Mouse (Mus musculus) embryonic fibroblast, embryonic 13.5 days (primary cell): Measurements from ENCODE around the gene Gnpat. TPM values are rescaled to one million over a fixed set of nuclear protein-coding genes. Genes with fewer than 3 reads are reported as not detected.

Experiments used
- H3K27ac ChIP-seq: 2 replicates; pipeline ENCODE4 v1.5.1; 2012; ENCODE audit warnings: low read length, control low read depth, inconsistent platforms; ENCODE audit not compliant: insufficient read depth
- H3K4me1 ChIP-seq: 2 replicates; pipeline ENCODE4 v1.6.1; 2011; ENCODE audit warnings: low read length; ENCODE audit not compliant: control insufficient read depth, insufficient read depth
- H3K4me3 ChIP-seq: 2 replicates; pipeline ENCODE4 v1.5.1; 2011; ENCODE audit warnings: mild to moderate bottlenecking, control low read depth, low read length; ENCODE audit not compliant: insufficient read depth
- CTCF ChIP-seq: IDR thresholded peaks from 2 replicates; pipeline ENCODE4 v1.5.1; 2011; ENCODE audit warnings: mild to moderate bottlenecking, control low read depth, low read length, moderate library complexity, borderline replicate concordance; ENCODE audit not compliant: insufficient read depth
- POLR2A ChIP-seq: IDR thresholded peaks from 2 replicates; pipeline ENCODE4 v1.6.1; 2011; ENCODE audit warnings: low read depth, mild to moderate bottlenecking, control low read depth, low read length, moderate library complexity
- polyA plus RNA-seq: library from polyadenylated mRNA; stranded (reverse); fragments of >200 nt; gene quantifications from 2 replicates; pipeline ENCODE4 v1.2.4, GENCODE M21; 2011; ENCODE audit warnings: low read depth; ENCODE audit not compliant: missing spikeins, insufficient read length

Gene Gnpat
- polyA plus RNA-seq, 1 experiment: 62.2 TPM

- Histone ChIP-seq H3K4me1 (no peaks in the 10 kb centered on the region; the same call in 1 of the 2 replicates), H3K27ac (no peak overlapping the region), H3K4me3 (no peak overlapping the region)
- TF ChIP-seq POLR2A (no peak), CTCF (no peak)
Observed at GRCm38 (mm10) chr8:124869708-124870107, 6.9 kb downstream of the Gnpat start.

- H3K27ac ChIP-seq: no peak overlapping the region
- H3K4me3 ChIP-seq: no peak overlapping the region
- no peaks in the 10 kb centered on the region; the same call in 1 of the 2 replicates for H3K4me1 ChIP-seq
- TF ChIP-seq POLR2A (no peak), CTCF (no peak)
Observed at GRCm38 (mm10) chr8:124871474-124871873, 8.6 kb downstream of the Gnpat start.

- Histone ChIP-seq H3K27ac (no peak overlapping the region), H3K4me3 (no peak overlapping the region), H3K4me1 (no peaks in the 10 kb centered on the region)
- TF ChIP-seq POLR2A (no peak), CTCF (no peak)
Observed at GRCm38 (mm10) chr8:124872081-124872480, 9.2 kb downstream of the Gnpat start.

- Histone ChIP-seq H3K27ac (no peak overlapping the region), H3K4me1 (no peaks in the 10 kb centered on the region)
- no peak for TF ChIP-seq POLR2A
- no peak for TF ChIP-seq CTCF
Observed at GRCm38 (mm10) chr8:124872690-124873089, 9.9 kb downstream of the Gnpat start.

GRCm38 (mm10) chr8:124878141-124878540, 15.3 kb downstream of the Gnpat start:
- Histone ChIP-seq H3K4me1 (no peaks in the 10 kb centered on the region), H3K27ac (no peak overlapping the region), H3K4me3 (no peak overlapping the region)
- TF ChIP-seq CTCF (no peak), POLR2A (no peak)

More at GRCm38 (mm10) chr8:124872690-124873089, 9.9 kb downstream of the Gnpat start:
- no peak overlapping the region for H3K4me3 ChIP-seq

- TF ChIP-seq POLR2A (no peak), CTCF (no peak)
- no peak overlapping the region for H3K4me3 ChIP-seq
- no peak overlapping the region for H3K27ac ChIP-seq
- H3K4me1 ChIP-seq: no peaks in the 10 kb centered on the region
Observed at GRCm38 (mm10) chr8:124878946-124879526, 16.2 kb downstream of the Gnpat start.

GRCm38 (mm10) chr8:124888385-124888784, 25.6 kb downstream of the Gnpat start:
- H3K4me3 ChIP-seq: no peak overlapping the region
- H3K4me1 ChIP-seq: 0 out of 2 replicates have a peak, but pooled peaks cover 2% of the 10 kb centered on the region
- TF ChIP-seq CTCF: no peak
- no peak for TF ChIP-seq POLR2A
- H3K27ac ChIP-seq: no peak overlapping the region

GRCm38 (mm10) chr8:124892596-124892995, 29.8 kb downstream of the Gnpat start:
- Histone ChIP-seq H3K4me3 (no peak overlapping the region), H3K27ac (no peak overlapping the region), H3K4me1 (peaks cover 12% of the 10 kb centered on the region; the same call in 1 of the 2 replicates)
- TF ChIP-seq CTCF: no peak
- TF ChIP-seq POLR2A: no peak

GRCm38 (mm10) chr8:124896010-124896631, 33.3 kb downstream of the Gnpat start:
- peak overlapping the region; percentile 70 for H3K4me3 ChIP-seq
- no peak overlapping the region for H3K27ac ChIP-seq

GRCm38 (mm10) chr8:124896632-124897385, 34.0 kb downstream of the Gnpat start:
- Histone ChIP-seq H3K4me1 (peaks cover 12% of the 10 kb centered on the region; the same call in 1 of the 2 replicates), H3K4me3 (peak overlapping the region; percentile 70), H3K27ac (peak overlapping the region; percentile 30; the same call in 1 of the 2 replicates)
- peak; percentile 76; the same call in 1 of the 2 replicates for TF ChIP-seq CTCF
- TF ChIP-seq POLR2A: 0 out of 2 replicates have a peak, but pooled peaks have one; percentile 50

More at GRCm38 (mm10) chr8:124896010-124896631, 33.3 kb downstream of the Gnpat start:
- TF ChIP-seq POLR2A (no peak), CTCF (no peak)
- H3K4me1 ChIP-seq: peaks cover 12% of the 10 kb centered on the region; the same call in 1 of the 2 replicates
